Mouse (Mus musculus) ovary, postnatal 14 days (tissue): ENCODE results near the gene Cyb5rl.

Experiments used
- DNase-seq: peaks from one replicate; pipeline ENCODE4 v3.0.0; 2022; ENCODE audit warnings: low spot score

Cyb5rl gene

DNA sequence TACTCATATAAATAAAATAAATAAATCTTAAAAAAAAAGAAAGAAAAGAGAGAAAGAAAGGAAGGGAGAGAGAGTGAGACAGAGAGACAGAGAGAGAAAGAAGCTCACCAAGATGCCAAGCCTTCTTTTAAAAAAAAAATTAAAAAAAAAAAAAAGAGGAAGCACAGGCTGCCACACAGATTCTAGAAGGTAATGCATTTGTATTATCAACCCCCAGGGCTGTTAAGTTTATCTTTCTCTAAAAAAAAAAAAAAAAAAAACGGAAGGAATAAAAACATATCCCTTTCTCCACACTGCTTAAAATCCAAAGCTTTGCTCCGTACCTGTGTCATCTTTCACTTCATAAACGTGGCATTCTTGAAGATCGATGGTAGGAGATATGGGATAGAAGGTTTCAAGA, 5.2 kb upstream of the Cyb5rl start:
- no peak for DNase-seq

DNA sequence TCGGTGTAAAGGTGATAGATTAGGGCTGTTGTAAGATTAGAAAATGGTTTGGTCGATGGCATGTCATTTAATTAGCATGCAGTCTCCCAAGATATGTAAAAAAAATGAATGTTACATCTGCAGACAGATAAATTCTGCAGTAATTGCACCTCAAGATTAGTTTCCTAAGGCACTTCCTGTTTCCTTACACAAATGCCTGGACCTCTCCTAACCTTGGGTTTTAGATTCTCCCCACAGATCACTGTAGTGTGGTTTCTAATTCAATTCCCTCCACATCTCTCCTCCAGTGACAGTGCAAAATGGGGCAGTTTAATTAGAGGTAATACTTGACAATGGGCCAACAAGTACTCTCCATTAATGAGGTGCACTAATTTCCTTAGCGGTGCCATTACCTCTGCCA, 3.6 kb upstream of the Cyb5rl start:
- DNase-seq = no peak

DNA sequence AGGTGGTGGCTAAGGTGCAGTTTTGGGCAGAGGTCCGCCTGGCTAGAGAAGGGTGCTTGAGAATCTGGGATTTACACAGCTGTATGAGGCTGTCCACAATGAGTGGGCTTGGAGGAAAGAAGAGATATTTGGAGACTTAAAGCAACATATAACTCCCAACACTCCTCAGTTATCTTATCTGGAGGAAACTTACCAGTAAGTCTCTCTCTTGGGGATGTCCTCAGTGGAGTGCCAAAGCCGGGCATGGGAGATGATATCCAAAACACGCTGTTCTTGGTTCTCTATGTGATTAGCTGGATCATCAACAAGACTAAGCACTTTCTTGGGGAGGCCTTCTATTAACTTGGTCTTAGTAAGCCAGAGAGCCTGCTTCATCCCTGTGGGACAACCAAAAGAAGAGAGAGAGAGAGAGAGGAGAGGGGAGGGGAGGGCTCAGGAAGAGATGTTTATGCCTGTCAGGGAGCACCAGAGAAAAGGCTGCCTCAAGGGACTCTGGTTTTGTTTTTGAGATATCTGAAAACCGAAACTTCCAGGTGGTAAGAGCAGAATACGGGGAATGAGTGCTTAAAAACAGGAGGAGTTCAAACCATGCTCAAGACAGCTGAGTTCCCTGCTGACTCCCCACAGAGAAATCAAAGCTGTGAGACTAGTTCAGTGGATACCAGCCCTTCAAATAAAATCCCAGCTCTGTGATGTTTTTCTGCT, 2.2 kb upstream of the Cyb5rl start:
- no peak for DNase-seq

DNA sequence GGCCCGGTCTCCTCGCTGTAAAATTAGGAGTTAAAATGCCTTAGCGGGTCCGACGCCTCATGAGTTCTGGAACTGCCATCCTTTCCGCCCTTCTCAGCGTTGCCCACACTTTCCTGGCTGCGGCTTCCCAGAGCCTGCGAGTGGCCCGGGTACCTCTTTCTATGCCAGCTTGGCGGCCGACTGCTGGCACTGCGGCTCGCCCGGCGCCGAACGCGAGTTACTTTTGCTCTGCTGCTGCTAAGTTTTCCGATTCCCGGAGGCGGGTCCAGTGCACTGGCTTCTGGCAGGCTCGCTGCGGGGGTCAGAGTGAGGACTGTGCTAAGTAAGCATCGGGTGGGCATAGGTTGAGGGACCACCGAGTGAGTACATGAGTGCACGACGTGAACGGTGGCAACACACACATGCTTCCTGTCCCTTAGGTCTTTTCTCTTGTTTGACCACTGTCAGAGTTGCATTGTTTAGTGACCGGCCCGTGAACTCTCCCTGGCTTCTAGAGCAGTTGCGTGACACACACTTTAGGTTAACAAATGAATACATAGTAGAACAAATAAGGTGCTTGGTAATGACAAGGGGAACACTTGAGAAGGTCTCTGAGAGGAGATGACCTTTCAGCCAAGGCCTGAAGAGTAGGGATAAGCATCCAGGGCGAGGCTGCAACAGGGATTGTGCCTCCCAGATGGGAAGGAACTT, 508 bp downstream of the Cyb5rl start:
- peak; percentile 29 for DNase-seq

- no peak for DNase-seq
Measured at GRCm38 (mm10) chr4:107072343-107072742, 5.6 kb downstream of the Cyb5rl start.

DNA sequence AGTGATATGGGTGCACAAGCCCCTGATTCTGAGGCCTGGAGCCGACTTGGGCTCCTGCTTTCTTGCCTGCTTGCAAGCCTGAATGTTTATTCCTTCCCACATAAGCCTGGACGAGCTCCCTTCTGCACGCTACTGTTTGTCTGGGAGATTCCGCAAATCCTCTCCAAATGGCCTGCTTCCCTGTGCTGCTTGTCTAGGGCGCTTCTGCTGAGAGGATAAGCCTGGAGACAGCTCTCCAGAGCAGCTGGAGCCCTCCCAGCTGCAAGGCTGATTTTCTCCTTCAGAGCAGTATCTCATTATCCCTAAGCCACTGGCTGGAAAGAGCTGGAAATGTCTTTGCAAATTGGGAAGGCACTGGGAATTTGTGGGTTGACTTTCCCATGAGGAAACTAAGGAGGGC, 8.7 kb downstream of the Cyb5rl start:
- no peak for DNase-seq

DNA sequence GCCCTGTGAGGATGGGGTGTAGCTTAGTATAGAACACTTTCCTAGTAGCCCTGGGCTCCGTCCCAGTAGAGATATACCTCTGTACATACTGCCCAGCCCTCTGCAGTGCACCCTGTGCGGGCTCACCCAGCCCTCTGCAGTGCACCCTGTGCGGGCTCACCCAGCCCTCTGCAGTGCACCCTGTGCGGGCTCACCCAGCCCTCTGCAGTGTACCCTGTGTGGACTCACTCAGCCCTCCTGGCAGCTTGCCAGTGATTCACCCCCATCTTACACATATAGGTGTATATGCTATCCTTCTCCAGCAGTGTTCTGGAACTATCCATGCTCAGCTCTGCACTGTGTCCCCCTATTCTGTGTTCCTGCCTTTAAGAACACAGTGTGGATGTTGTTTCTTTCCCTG, 12.1 kb downstream of the Cyb5rl start:
- no peak for DNase-seq

DNA sequence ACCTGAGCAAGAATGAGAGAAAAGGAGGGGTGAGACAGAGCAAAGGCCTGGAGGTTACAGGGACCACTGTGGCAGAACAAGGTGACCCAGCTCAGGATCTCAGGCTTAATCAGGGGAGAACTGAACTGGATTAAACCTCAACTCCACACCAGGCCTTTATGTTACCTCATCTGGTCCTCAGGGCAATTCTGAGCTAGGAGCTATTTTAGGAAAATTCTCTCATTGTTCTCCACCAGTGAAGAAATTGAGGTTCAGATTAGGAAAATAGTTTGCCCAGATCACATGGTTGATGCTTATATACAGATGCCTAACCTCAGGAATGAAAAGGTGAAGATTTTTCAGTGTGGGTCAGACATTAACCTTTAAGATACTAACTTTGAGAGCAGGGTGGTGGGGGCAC, 12.9 kb downstream of the Cyb5rl start:
- no peak for DNase-seq

GRCm38 (mm10) chr4:107082185-107082584, 15.4 kb downstream of the Cyb5rl start:
- no peak for DNase-seq

- no peak for DNase-seq
Measured at GRCm38 (mm10) chr4:107083126-107083525, 16.3 kb downstream of the Cyb5rl start.

DNA sequence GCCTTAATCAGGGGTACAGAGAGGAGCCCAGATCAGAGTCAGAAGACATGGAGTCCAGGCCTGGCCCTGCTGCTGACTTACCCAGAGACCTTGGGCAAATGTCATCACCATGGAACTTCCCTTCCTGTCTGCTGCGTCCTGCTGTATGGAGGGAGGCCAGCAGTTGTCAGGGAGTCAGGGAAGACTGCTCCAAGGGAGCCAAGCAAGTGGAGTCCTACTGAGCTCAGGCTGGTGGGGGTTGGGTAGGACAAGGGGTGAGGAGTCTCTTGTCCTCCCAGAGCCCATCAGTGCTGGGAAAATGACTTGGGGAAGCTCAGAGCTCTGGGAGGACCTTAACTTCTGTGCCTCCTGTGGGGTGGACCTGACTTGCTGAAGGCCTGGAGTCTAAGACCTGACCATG, 17.6 kb downstream of the Cyb5rl start:
- DNase-seq = no peak

DNA sequence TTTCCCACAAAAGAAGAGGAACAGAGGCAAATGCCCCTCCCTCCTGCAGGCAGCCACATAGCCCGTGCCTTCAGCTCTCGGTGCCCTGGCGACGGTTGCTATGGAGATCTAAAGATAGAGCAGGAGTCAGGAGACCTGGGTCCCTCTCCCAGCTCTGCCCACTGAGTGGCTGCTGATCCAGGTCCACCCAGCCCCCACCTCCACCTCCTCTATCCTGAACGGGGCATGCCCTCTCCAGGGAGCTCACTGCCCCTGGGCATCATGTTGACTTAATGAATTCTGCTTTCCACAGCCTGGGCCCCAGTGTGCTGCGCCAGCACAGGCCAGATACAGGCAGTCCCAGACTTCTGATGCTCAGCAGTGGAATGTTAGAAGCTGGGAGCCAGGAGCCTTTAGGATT, 18.1 kb downstream of the Cyb5rl start:
- no peak for DNase-seq

GRCm38 (mm10) chr4:107091696-107092095, 24.9 kb downstream of the Cyb5rl start:
- no peak for DNase-seq

GRCm38 (mm10) chr4:107094484-107095187, 27.8 kb downstream of the Cyb5rl start:
- DNase-seq = no peak

- DNase-seq = no peak
Measured at GRCm38 (mm10) chr4:107096043-107096442, 29.3 kb downstream of the Cyb5rl start.

DNA sequence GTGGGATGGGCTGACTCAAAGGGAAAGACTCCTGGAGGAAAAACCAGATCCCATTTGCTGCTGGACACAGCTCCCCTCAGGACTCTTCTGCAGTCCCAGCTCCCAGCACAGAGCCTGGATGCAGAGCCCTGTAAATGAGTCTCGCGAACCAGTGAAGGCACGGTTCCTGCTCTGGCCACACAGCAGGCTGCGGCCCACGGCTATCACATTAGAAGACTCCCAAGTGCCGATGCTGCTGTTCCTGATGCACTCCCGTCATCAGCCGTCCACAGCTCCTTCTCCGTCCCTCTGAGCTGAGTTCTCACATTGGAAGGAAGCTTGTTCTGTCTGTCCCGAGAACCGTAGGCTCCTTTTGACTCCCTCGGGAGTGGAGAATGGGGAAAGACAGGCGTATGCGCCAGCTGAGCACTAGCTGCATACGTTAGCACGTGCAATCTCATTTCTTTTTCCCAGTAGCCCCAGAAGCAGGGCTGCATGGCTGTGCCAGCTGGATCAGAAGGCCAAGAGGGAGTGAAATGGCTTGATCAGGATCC, 30.1 kb downstream of the Cyb5rl start, which contains the start of gene Cdcp2:
Cdcp2 (plus strand) TSS at position 51 of the 533 bp plus-strand sequence.
- DNase-seq = no peak

DNA sequence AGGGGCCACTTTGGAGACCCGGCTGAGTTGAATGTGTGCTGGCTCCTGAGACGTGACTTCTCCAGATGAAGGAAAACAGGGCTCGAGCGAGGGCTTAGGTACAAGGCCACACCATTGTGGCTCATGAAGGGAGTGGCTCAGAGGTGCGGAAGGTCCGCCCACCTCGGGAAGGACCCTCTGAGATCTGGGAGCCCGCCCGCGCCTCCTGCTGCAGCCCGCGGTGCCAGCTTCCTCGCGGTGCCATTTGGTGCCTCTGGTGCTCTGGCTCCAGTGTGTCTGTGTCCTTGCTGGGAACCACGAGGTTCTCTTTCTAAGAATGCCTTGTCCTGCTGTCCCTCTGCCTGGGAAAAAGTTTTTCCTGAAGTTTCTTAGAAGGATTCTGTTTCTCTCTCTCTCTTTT, 31.1 kb downstream of the Cyb5rl start:
- no peak for DNase-seq

DNA sequence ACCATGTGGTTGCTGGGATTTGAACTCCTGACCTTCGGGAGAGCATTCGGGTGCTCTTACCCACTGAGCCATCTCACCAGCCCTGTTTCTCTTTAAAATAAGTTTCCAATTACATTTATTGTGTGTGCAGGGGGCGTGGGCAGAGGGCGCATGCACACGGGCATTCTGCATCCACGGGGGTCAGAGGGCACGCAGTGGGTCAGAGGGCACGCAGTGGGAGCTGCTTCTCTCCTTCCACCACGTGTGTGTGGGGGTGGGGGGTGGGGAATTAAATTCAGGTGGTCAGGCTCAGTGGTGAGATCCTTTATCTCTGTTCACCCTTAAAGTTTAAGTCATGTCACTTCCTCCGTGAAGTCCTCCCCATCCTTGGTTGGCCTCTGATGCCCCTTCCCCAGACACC, 31.6 kb downstream of the Cyb5rl start:
- DNase-seq = no peak

GRCm38 (mm10) chr4:107098791-107099525, 32.2 kb downstream of the Cyb5rl start:
- DNase-seq = no peak

DNA sequence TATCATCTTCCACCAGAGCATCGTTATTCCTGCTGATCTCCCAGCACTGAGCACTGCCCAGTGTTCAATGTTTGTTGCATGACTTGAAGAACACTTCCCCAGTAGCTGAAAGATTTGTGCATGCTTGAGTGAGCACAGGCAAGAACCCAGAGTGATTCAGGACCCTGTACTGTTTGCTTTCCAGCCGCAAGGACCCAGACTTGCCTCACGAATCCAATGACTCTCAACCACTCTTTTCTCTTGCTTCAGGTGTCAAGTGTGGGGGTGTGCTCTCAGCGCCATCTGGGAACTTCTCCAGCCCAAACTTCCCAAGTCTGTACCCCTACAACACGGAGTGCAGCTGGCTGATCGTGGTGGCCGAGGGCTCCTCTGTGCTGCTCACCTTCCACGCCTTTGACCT, 35.4 kb downstream of the Cyb5rl start:
- DNase-seq = no peak

- DNase-seq = no peak
Measured at GRCm38 (mm10) chr4:107106777-107107176, 40.0 kb downstream of the Cyb5rl start.

DNA sequence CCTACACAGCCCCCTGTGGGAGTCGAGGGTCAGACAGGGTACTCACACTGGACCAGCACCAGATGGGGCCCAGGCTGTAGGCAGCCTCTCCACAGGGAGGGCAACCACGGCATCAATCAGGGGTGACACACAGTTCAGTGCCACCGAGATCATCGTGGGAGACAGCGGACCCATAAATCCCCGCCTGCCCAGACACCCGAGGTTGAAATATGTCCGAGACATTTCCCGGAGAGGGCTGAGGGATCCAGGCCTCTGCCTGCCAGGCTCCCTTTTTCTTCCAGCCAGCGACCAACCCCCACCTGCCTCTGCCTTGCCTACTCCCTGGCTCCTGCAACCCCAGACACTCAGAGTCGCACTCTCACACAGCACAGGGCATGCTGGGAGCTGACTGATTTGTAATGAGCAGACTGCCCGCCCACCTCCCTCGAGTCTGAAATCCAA, 41.5 kb downstream of the Cyb5rl start:
- DNase-seq = no peak
